Mouse (Mus musculus) limb, embryonic 14.5 days (tissue): ENCODE results near the gene Muc5ac. TPM values are rescaled to one million over a fixed set of nuclear protein-coding genes. Genes with fewer than 3 reads are reported as not detected.

Experiments used
- ATAC-seq: fragments of 200-750 bp; cut with Nextera tagmentation; 2 replicates; pipeline ENCODE4 v1.8.0; 2017; ENCODE audit warnings: low read depth, moderate number of reproducible peaks, moderate TSS enrichment; ENCODE audit not compliant: low FRiP score
- DNase-seq: peaks from one replicate; pipeline ENCODE4 v3.0.0-alpha.2; 2015; ENCODE audit warnings: low spot score
- H3K27ac ChIP-seq: fragments of 300-500 bp; sonication (generic); replicated peaks from 2 replicates; pipeline ENCODE4 v1.5.1; 2014; ENCODE audit warnings: low read depth, mild to moderate bottlenecking, low read length, moderate library complexity, mixed read lengths
- H3K27me3 ChIP-seq: fragments of 300-500 bp; sonication (generic); 2 replicates; pipeline ENCODE4 v1.6.1; 2014; ENCODE audit warnings: low read length, mixed read lengths; ENCODE audit not compliant: control insufficient read depth, insufficient read depth
- H3K36me3 ChIP-seq: fragments of 300-500 bp; sonication (generic); 2 replicates; pipeline ENCODE4 v1.6.1; 2014; ENCODE audit warnings: mild to moderate bottlenecking, low read length, moderate library complexity, mixed read lengths; ENCODE audit not compliant: control insufficient read depth, insufficient read depth
- H3K4me1 ChIP-seq: fragments of 300-500 bp; sonication (generic); 2 replicates; pipeline ENCODE4 v1.6.1; 2014; ENCODE audit warnings: antibody characterized with exemption, low read length, mixed read lengths; ENCODE audit not compliant: control insufficient read depth, insufficient read depth
- H3K4me2 ChIP-seq: fragments of 300-500 bp; sonication (generic); replicated peaks from 2 replicates; pipeline ENCODE4 v1.6.1; 2014; ENCODE audit warnings: low read depth, mild to moderate bottlenecking, low read length, moderate library complexity; ENCODE audit not compliant: severe bottlenecking
- H3K4me3 ChIP-seq: fragments of 300-500 bp; sonication (generic); replicated peaks from 2 replicates; pipeline ENCODE4 v1.5.1; 2014; ENCODE audit warnings: low read length
- H3K9ac ChIP-seq: fragments of 300-500 bp; sonication (generic); 2 replicates; pipeline ENCODE4 v1.6.1; 2014; ENCODE audit warnings: mild to moderate bottlenecking, low read depth, low read length, moderate library complexity; ENCODE audit not compliant: severe bottlenecking
- H3K9me3 ChIP-seq: fragments of 300-500 bp; sonication (generic); 2 replicates; pipeline ENCODE4 v1.6.1; 2016; ENCODE audit warnings: low read length; ENCODE audit not compliant: control insufficient read depth
- POLR2A ChIP-seq: fragments of 200-500 bp; IDR thresholded peaks from 2 replicates; pipeline ENCODE4 v1.8.0; 2012; ENCODE audit warnings: inconsistent platforms, mild to moderate bottlenecking, moderate library complexity, borderline replicate concordance; ENCODE audit not compliant: insufficient read depth, insufficient read length; ENCODE audit errors: extremely low read depth
- WGBS: fragments of 180-500 bp; shearing (Covaris S2); extraction: QIAGEN DNeasy Blood & Tissue Kit; methylation state at CpG from one replicate; pipeline ENCODE4 v1.1.7; 2014; 5-methylcytosine and 5-hydroxymethylcytosine counted together
- polyA plus RNA-seq, 2 experiments: library from polyadenylated mRNA; depleted of rRNA in 1 of 2; stranded (reverse) in 1 of 2; unstranded in 1 of 2; fragments of >200 nt; fragmentation: Nextera tagmentation in 1 of 2; extraction: Ambion mirVana in 1 of 2; gene quantifications; 2 replicates each; pipeline versions ENCODE4 v1.2.1 to v1.2.3; 2012 to 2014

The Muc5ac gene
- 0.01 TPM in 2 replicates for polyA plus RNA-seq (2012; rRNA removed)
- 0.06 TPM in 1 of 2 replicates, not detected in the other for polyA plus RNA-seq (2014; fragmentation: Nextera tagmentation; extraction: Ambion mirVana)

DNA sequence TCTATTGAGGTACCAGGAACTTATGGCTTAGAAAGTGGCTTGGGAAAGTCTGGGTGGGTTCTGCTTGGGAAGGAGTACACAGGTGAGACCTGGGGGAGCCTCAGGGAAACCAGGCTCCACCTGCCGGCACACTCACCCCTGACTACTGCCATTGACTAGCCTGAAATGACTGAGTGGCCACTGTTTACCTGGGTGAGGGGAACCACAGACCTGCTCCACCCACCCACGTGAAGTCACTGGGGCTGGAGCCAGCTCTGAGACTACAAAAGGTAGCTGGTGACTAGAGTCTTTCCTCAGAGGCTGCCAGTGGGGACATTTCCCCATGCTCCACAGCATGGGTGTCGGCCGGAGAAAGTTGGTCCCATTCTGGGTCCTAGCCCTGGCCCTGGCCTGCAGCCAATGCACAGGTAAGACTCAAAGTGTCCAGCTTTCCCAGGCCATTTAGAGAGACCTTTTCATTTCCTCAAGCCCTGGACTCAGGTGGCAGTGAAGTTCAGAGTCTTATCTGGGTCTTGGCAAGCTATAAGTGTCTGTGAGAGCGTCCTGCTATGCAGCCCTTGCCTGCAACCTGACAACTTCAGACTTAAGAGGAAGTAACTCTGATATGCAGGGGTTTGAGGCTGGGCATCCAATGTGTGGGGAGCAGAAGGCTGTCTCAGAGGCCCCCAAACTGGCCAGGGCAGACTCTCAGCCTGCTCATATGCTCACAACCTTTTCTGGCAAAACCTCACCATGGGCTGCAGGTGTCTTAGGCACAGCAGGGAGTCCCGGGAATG is at the start of gene Muc5ac:
TSS of gene Muc5ac (plus strand) at position 296 of the 776 bp plus-strand sequence.
- no peak for ATAC-seq
- Histone ChIP-seq H3K27ac (no peak within 1 kb of the TSS), H3K27me3 (no peaks in the 10 kb centered on the region), H3K9me3 (no peaks in the 10 kb centered on the region), H3K4me2 (no peak within 1 kb of the TSS), H3K9ac (no peak within 1 kb of the TSS), H3K4me1 (no peaks in the 10 kb centered on the region), H3K4me3 (no peak within 1 kb of the TSS), H3K36me3 (no peaks in the 10 kb centered on the region)
- no peak for DNase-seq
- no peak for TF ChIP-seq POLR2A
- 84% methylated on average over 6 of the region's 6 CpGs for WGBS

DNA sequence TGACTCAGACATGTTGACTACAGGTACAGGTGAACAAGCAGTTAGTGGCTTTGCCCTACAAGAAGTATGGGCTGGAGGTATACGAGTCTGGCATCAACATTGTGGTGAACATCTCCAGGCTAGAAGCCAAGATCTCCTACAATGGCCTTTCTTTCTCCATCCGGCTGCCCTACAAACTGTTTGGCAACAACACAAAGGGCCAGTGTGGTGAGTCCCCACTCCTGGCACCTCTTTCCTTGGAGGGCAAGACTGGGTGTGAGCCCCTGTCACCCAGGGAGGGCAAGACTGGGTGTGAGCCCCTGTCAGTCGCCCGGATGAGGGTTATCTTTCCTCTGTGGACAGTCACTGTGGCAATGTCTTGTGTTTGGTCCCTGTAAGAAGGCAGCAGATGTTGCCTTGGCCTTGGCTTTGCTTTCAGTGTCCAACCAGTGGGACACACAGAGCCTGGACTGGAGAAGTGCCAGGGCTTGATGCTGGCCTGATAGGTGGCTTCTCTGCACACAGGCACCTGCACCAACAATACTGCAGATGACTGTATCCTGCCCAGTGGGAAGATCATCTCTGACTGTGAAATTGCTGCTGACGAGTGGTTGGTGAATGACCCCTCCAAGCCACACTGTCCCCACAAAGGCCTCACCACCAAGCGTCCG is 41.2 kb upstream of the Muc5ac start:
- WGBS: 85% methylated on average over 7 of the region's 7 CpGs
- H3K27ac ChIP-seq: no peak overlapping the region

DNA sequence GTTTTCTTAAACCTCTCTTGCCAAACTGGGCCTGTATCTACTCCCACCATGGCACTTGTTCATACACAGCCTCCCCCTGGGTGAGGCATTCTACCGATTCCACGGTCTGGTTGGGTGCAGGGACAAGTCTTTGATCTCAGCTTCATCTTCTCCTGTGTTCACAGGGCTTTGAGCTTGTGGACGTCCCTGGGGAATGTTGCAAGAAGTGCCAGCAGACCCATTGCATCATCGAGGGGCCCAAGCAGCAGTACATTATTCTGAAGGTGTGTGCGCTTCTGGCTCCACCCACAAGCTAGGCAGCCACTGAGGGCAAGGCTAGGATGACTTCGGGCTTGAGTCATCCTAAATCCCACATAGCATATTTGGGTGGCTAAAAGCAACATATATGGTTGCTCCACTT is 36.3 kb upstream of the Muc5ac start:
- H3K4me3 ChIP-seq: no peak overlapping the region
- H3K9ac ChIP-seq: no peak overlapping the region
- 81% methylated on average over 6 of the region's 6 CpGs for WGBS
- ATAC-seq (no peak), DNase-seq (no peak)
- H3K4me1 ChIP-seq: no peaks in the 10 kb centered on the region
- TF ChIP-seq POLR2A: no peak
- H3K4me2 ChIP-seq: no peak overlapping the region
- no peak overlapping the region for H3K27ac ChIP-seq
- H3K27me3 ChIP-seq: no peaks in the 10 kb centered on the region
- no peaks in the 10 kb centered on the region for H3K36me3 ChIP-seq
- no peaks in the 10 kb centered on the region for H3K9me3 ChIP-seq

More for the DNA sequence above, 41.2 kb upstream of the Muc5ac start:
- ATAC-seq (no peak), DNase-seq (no peak)
- no peaks in the 10 kb centered on the region for H3K4me1 ChIP-seq
- H3K9ac ChIP-seq: no peak overlapping the region
- no peak overlapping the region for H3K4me2 ChIP-seq
- H3K9me3 ChIP-seq: no peaks in the 10 kb centered on the region
- no peak overlapping the region for H3K4me3 ChIP-seq
- no peaks in the 10 kb centered on the region for H3K36me3 ChIP-seq
- no peak for TF ChIP-seq POLR2A
- no peaks in the 10 kb centered on the region for H3K27me3 ChIP-seq

DNA sequence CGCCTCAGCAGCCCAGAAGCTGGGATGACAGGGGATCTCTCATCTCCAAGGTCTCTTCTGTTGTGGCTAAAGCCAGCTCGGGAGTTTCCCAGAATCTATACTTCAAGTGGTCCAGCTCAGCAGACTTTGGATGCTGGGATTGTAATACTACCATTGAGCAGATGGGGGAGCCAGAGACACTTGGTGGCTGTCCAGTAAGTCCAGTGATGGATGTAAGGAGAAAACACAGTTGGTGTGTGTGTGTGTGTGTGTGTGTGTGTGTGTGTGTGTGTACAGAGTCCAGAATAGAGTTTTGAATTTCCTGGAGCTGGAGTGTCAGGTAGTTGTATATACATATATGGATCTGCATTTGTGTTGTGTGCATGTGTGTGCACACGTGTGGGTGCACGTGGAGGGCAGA is 32.9 kb upstream of the Muc5ac start:
- no peaks in the 10 kb centered on the region for H3K9me3 ChIP-seq
- no peak overlapping the region for H3K4me3 ChIP-seq
- no peaks in the 10 kb centered on the region for H3K36me3 ChIP-seq
- no peaks in the 10 kb centered on the region for H3K4me1 ChIP-seq
- no peak overlapping the region for H3K4me2 ChIP-seq
- H3K27me3 ChIP-seq: no peaks in the 10 kb centered on the region
- no peak for TF ChIP-seq POLR2A
- DNase-seq (peak; percentile 52), ATAC-seq (no peak)
- WGBS: 50% methylated on average over 4 of the region's 4 CpGs
- H3K27ac ChIP-seq: no peak overlapping the region
- no peak overlapping the region for H3K9ac ChIP-seq

DNA sequence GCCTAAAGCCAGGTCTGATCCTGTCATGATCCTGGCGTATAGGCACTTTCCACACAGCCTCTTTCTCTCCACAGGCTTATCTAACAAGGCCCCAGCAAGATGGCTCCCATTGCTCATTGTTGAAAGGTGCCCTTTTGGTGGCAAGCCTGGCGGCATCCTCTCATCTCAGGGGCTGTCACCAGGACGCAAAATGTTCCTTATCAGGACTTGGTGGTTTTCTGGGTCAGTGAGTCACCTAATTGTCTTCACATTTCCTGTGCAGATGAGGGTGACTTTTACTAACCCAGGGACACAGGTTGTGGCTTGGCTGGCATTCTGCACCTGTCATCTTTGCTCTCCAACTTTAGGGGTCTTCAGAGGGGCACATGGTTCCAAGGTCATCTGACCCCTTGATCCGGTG is 30.5 kb upstream of the Muc5ac start:
- ATAC-seq (no peak), DNase-seq (no peak)
- H3K9ac ChIP-seq: no peak overlapping the region
- no peaks in the 10 kb centered on the region for H3K9me3 ChIP-seq
- H3K36me3 ChIP-seq: no peaks in the 10 kb centered on the region
- no peak for TF ChIP-seq POLR2A
- 82% methylated on average over 4 of the region's 4 CpGs for WGBS
- no peak overlapping the region for H3K27ac ChIP-seq
- no peaks in the 10 kb centered on the region for H3K27me3 ChIP-seq
- no peaks in the 10 kb centered on the region for H3K4me1 ChIP-seq
- H3K4me2 ChIP-seq: no peak overlapping the region
- no peak overlapping the region for H3K4me3 ChIP-seq
